Mouse (Mus musculus) mouse embryonic stem cell (cell line): ENCODE measurements around the gene Olfr434.
"Not testable (repeated sequence)": the region's sequence is repeated elsewhere in the genome, so short reads cannot be mapped to it uniquely, and the experiment has no call there.

Experiments
- in situ Hi-C, 2 experiments: fragments of 300-500 bp; cut with MboI; formaldehyde crosslinking; loops; 1 replicate in 1 of 2; 3 replicates in 1 of 2; pipeline ENCODE4 v1.14.3; 2019 to 2020; ENCODE audit warnings: low sequenced_read_pairs in 2 of 2, low pct_unique_long_range_greater_than_20kb in 1 of 2, mixed read lengths in 1 of 2; ENCODE audit not compliant: unreplicated experiment in 1 of 2

Gene Olfr434

GRCm38 (mm10) chr6:43212873-43213272 is at the start of gene Olfr434:
TSS of gene Olfr434 (plus strand) at chr6:43213021.
- in situ Hi-C loops: not testable (repeated sequence)

GRCm38 (mm10) chr6:43167246-43167645 is 45.6 kb upstream of the Olfr434 start:
- in situ Hi-C loops: no loop called here

GRCm38 (mm10) chr6:43171840-43172239 is 41.0 kb upstream of the Olfr434 start, which contains the start of gene Olfr13:
TSS of gene Olfr13 (plus strand) at chr6:43172140.
- in situ Hi-C loops: no loop called here

GRCm38 (mm10) chr6:43178129-43178528 is 34.7 kb upstream of the Olfr434 start:
- in situ Hi-C loops: no loop called here

GRCm38 (mm10) chr6:43178584-43179501 is 34.0 kb upstream of the Olfr434 start:
- in situ Hi-C loops: no loop called here

GRCm38 (mm10) chr6:43190986-43191385 is 21.8 kb upstream of the Olfr434 start:
- in situ Hi-C loops: no loop called here

GRCm38 (mm10) chr6:43196781-43197180 is 16.0 kb upstream of the Olfr434 start, which contains the start of gene Olfr435:
TSS of gene Olfr435 (plus strand) at chr6:43197146.
- in situ Hi-C loops: no loop called here

GRCm38 (mm10) chr6:43198094-43198493 is 14.7 kb upstream of the Olfr434 start:
- in situ Hi-C loops: no loop called here

- in situ Hi-C loops: no loop called here
These were observed 10.0 kb upstream of the Olfr434 start for GRCm38 (mm10) chr6:43202786-43203185.

GRCm38 (mm10) chr6:43205355-43205754 is 7.5 kb upstream of the Olfr434 start:
- in situ Hi-C loops: no loop called here

GRCm38 (mm10) chr6:43231255-43231654 is 18.4 kb downstream of the Olfr434 start, which contains the start of gene Olfr47:
TSS of gene Olfr47 (plus strand) at chr6:43231529.
- in situ Hi-C loops: not testable (repeated sequence)

- in situ Hi-C loops: no loop called here
These were observed 29.2 kb downstream of the Olfr434 start for GRCm38 (mm10) chr6:43242061-43242460.

GRCm38 (mm10) chr6:43247396-43247795 is 34.6 kb downstream of the Olfr434 start:
- in situ Hi-C loops: no loop called here

GRCm38 (mm10) chr6:43252994-43253393 is 40.2 kb downstream of the Olfr434 start:
- in situ Hi-C loops: no loop called here

- in situ Hi-C loops: no loop called here
These were observed 41.5 kb downstream of the Olfr434 start for GRCm38 (mm10) chr6:43254193-43254926.

GRCm38 (mm10) chr6:43260756-43261155 is 47.9 kb downstream of the Olfr434 start:
- in situ Hi-C loops: no loop called here

- in situ Hi-C loops: no loop called here
These were observed 52.7 kb downstream of the Olfr434 start, which contains the start of gene Arhgef5 for GRCm38 (mm10) chr6:43265363-43266041. TSS of gene Arhgef5 (plus strand) at chr6:43265582.

- in situ Hi-C loops: no loop called here
These were observed 53.5 kb downstream of the Olfr434 start for GRCm38 (mm10) chr6:43266356-43266755.
